Mouse (Mus musculus) adrenal gland (tissue): ENCODE results near the gene Gcnt4.

Experiments
- intact Hi-C: fragments of 180-260 bp; cut with DNase I; formaldehyde crosslinking; loops from one replicate; pipeline ENCODE4 v1.15.1; 2025

The Gcnt4 gene

GRCm38 (mm10) chr13:96945748-96946147, 21.3 kb downstream of the Gcnt4 start:
- intact Hi-C loops, result no loop called here

- intact Hi-C loops, result no loop called here
These were observed 23.2 kb downstream of the Gcnt4 start for GRCm38 (mm10) chr13:96947722-96948121.

GRCm38 (mm10) chr13:96951880-96952279, 27.4 kb downstream of the Gcnt4 start:
- intact Hi-C loops, result no loop called here

GRCm38 (mm10) chr13:96956466-96956865, 32.0 kb downstream of the Gcnt4 start:
- intact Hi-C loops, result no loop called here

- intact Hi-C loops, result no loop called here
These were observed 35.5 kb downstream of the Gcnt4 start for GRCm38 (mm10) chr13:96960019-96960418.

- intact Hi-C loops, result no loop called here
These were observed 37.1 kb downstream of the Gcnt4 start for GRCm38 (mm10) chr13:96961366-96962157.

GRCm38 (mm10) chr13:96962801-96963200, 38.3 kb downstream of the Gcnt4 start:
- intact Hi-C loops, result no loop called here

GRCm38 (mm10) chr13:96964981-96965380, 40.5 kb downstream of the Gcnt4 start:
- intact Hi-C loops, result no loop called here

- intact Hi-C loops, result no loop called here
These were observed 42.0 kb downstream of the Gcnt4 start for GRCm38 (mm10) chr13:96966210-96967089.

GRCm38 (mm10) chr13:96967091-96967490, 42.6 kb downstream of the Gcnt4 start:
- intact Hi-C loops, result no loop called here

- intact Hi-C loops, result no loop called here
These were observed 43.3 kb downstream of the Gcnt4 start for GRCm38 (mm10) chr13:96967822-96968221.

- intact Hi-C loops, result no loop called here
These were observed 46.6 kb downstream of the Gcnt4 start for GRCm38 (mm10) chr13:96971076-96971475.

- intact Hi-C loops, result no loop called here
These were observed 47.4 kb downstream of the Gcnt4 start for GRCm38 (mm10) chr13:96971861-96972282.

GRCm38 (mm10) chr13:96973318-96973717, 48.8 kb downstream of the Gcnt4 start:
- intact Hi-C loops, result no loop called here

GRCm38 (mm10) chr13:96976986-96977595, 52.6 kb downstream of the Gcnt4 start:
- intact Hi-C loops, result no loop called here

GRCm38 (mm10) chr13:96980561-96980960, 56.1 kb downstream of the Gcnt4 start:
- intact Hi-C loops, result no loop called here

- intact Hi-C loops, result no loop called here
These were observed 59.0 kb downstream of the Gcnt4 start for GRCm38 (mm10) chr13:96983251-96984126.

- intact Hi-C loops, result no loop called here
These were observed 60.2 kb downstream of the Gcnt4 start for GRCm38 (mm10) chr13:96984688-96985087.

- intact Hi-C loops, result no loop called here
These were observed 61.2 kb downstream of the Gcnt4 start for GRCm38 (mm10) chr13:96985599-96986275.

- intact Hi-C loops, result no loop called here
These were observed 64.6 kb downstream of the Gcnt4 start for GRCm38 (mm10) chr13:96989129-96989528.
